Mouse (Mus musculus) cortical plate, adult 2 months (tissue): Measurements from ENCODE around the gene Mob3c.

Experiments
- CTCF ChIP-seq: fragments of 200-500 bp; IDR thresholded peaks from 2 replicates; pipeline ENCODE4 v1.5.1; 2011; ENCODE audit warnings: mild to moderate bottlenecking, control low read depth, low read length; ENCODE audit not compliant: insufficient read depth; ENCODE audit errors: extremely low read depth
- POLR2A ChIP-seq: fragments of 200-500 bp; IDR thresholded peaks from 2 replicates; pipeline ENCODE4 v1.6.1; 2011; ENCODE audit warnings: mild to moderate bottlenecking, low read length, control low read depth; ENCODE audit not compliant: insufficient read depth; ENCODE audit errors: extremely low read depth

DNA sequence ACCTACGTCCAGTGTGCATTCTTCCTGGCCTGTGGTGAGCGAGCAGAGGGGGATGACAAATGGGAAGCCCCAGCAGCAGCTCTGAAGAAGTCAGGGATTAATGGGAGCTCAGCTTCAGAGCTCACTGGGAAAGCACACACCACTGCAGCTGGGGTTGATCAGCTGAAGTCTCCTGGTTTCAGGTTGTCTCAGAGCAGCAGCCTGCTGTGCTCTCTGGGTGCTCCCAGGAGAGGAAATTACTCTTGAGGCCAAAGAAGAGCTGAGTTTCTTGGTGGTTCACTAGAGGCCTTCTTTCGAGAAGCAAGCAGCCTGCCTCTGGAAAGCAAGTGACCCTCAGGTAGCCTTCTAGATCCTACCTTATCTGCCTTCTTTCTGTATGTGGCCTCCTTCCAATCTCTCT is 6.9 kb upstream of the Mob3c start:
- TF ChIP-seq POLR2A (no peak), CTCF (no peak)
